Mouse (Mus musculus) heart, embryonic 11.5 days (tissue): Measurements from ENCODE around the gene Fnbp1. TPM values are rescaled to one million over a fixed set of nuclear protein-coding genes. Genes with fewer than 3 reads are reported as not detected.

ENCODE experiments used
- ATAC-seq: fragments of 200-750 bp; cut with Nextera tagmentation; replicated peaks from 2 replicates; pipeline ENCODE4 v1.8.0; 2017; ENCODE audit warnings: moderate library complexity; ENCODE audit not compliant: insufficient number of reproducible peaks, low FRiP score, low TSS enrichment
- H3K27ac ChIP-seq: fragments of 300-500 bp; sonication (generic); 2 replicates; pipeline ENCODE4 v1.5.1; 2014; ENCODE audit warnings: mild to moderate bottlenecking, low read depth, low read length
- H3K27me3 ChIP-seq: fragments of 300-500 bp; sonication (generic); 2 replicates; pipeline ENCODE4 v1.6.1; 2014; ENCODE audit warnings: mild to moderate bottlenecking, low read length, mixed read lengths; ENCODE audit not compliant: control insufficient read depth, insufficient read depth
- H3K36me3 ChIP-seq: fragments of 300-500 bp; sonication (generic); 2 replicates; pipeline ENCODE4 v1.6.1; 2014; ENCODE audit warnings: mild to moderate bottlenecking, low read length, moderate library complexity, mixed read lengths; ENCODE audit not compliant: control insufficient read depth, insufficient read depth
- H3K4me1 ChIP-seq: fragments of 300-500 bp; sonication (generic); 2 replicates; pipeline ENCODE4 v1.6.1; 2014; ENCODE audit warnings: low read length; ENCODE audit not compliant: control insufficient read depth, insufficient read depth
- H3K4me2 ChIP-seq: fragments of 300-500 bp; sonication (generic); 2 replicates; pipeline ENCODE4 v1.6.1; 2014; ENCODE audit warnings: mild to moderate bottlenecking, moderate library complexity
- H3K4me3 ChIP-seq: fragments of 300-500 bp; sonication (generic); 2 replicates; pipeline ENCODE4 v1.5.1; 2014; ENCODE audit warnings: low read depth, low read length
- H3K9ac ChIP-seq: fragments of 300-500 bp; sonication (generic); 2 replicates; pipeline ENCODE4 v1.6.1; 2014; ENCODE audit warnings: mild to moderate bottlenecking, low read depth, low read length, moderate library complexity
- H3K9me3 ChIP-seq: fragments of 300-500 bp; sonication (generic); replicated peaks from 2 replicates; pipeline ENCODE4 v1.6.1; 2016; ENCODE audit warnings: low read length; ENCODE audit not compliant: control insufficient read depth
- WGBS: fragments of 180-500 bp; shearing (Covaris S2); extraction: QIAGEN DNeasy Blood & Tissue Kit; methylation state at CpG from one replicate; pipeline ENCODE4 v1.1.7; 2014; ENCODE audit not compliant: insufficient replicate concordance; 5-methylcytosine and 5-hydroxymethylcytosine counted together
- polyA plus RNA-seq: library from polyadenylated mRNA; unstranded; fragments of >200 nt; fragmentation: Nextera tagmentation; extraction: Ambion mirVana; gene quantifications from 2 replicates; pipeline ENCODE4 v1.2.1, GENCODE M21; 2014

The Fnbp1 gene
- polyA plus RNA-seq, 1 experiment from 2014 or later, result 19.5 TPM

DNA sequence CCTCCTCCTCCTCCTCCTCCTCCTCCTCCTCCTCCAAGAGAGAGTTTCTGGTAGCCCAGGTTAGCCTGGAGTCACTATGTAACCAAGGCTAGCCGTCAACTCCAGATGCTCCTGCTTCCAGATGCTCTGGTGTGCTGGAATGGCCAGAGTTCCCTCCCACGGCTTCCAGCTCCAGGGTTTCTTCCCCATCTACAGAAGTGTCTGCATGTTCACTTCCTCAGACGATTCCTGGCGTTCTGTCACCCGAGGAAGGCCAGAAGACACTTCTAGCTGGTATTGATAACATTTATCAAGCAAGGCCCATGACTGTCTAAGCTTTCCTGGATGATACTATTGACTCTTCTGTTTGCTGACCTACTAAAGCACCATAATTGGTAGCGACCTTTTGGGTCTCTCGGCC is 16.7 kb downstream of the Fnbp1 start:
- Histone ChIP-seq H3K4me1 (peaks cover 13% of the 10 kb centered on the region), H3K27me3 (no peaks in the 10 kb centered on the region), H3K9me3 (no peaks in the 10 kb centered on the region), H3K9ac (no peak overlapping the region), H3K36me3 (no peaks in the 10 kb centered on the region), H3K4me3 (no peak overlapping the region), H3K27ac (no peak overlapping the region), H3K4me2 (no peak overlapping the region)
- no peak for ATAC-seq
- WGBS, result 55% methylated on average over 7 of the region's 7 CpGs

DNA sequence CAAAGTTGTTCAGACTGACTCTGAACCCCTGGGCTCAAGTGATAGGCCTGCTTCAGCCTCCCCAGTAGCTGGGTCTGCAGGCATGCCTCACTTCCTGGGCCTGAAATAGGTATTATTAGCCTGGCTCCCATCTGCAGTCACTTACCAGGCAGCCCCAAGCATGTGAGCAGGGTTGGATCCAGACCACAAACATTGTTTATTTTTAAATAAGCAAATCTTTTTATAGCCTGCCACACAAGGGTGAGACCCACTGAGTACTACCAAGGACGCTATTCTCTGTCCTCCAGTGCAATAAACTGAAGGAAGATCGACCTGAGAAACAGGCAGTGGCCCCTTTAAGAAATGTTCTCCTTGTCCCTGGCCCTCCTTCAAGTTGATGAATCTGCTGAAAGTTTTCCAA is 17.1 kb downstream of the Fnbp1 start:
- Histone ChIP-seq H3K9ac (peak overlapping the region; percentile 8; the same call in 1 of the 2 replicates), H3K27me3 (no peaks in the 10 kb centered on the region), H3K4me2 (no peak overlapping the region)

DNA sequence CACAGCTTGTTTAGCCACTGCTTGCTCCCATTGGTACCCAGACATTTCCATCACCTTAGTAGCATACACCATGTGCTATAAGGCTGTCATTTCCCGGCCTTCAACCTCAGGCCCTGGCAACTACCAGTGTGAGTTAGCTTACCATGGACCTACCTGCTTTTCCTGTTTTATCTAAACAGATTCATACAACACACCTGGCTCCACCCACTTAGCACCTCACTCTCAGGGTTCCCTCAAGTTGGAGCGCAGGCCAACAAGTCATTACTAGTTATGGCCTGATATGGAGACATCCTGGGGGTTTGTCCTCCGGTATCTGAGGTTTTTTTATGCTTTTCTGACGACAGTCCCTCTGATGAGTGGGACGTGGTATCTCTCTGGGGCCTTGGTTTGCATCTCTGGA is 18.3 kb downstream of the Fnbp1 start:
- ATAC-seq, result no peak
- H3K9ac ChIP-seq, result no peak overlapping the region
- peaks cover 11% of the 10 kb centered on the region for H3K4me1 ChIP-seq
- no peak overlapping the region for H3K4me3 ChIP-seq
- 81% methylated on average over 5 of the region's 5 CpGs for WGBS
- no peaks in the 10 kb centered on the region for H3K9me3 ChIP-seq
- H3K27me3 ChIP-seq, result no peaks in the 10 kb centered on the region
- no peak overlapping the region for H3K4me2 ChIP-seq
- H3K36me3 ChIP-seq, result no peaks in the 10 kb centered on the region
- no peak overlapping the region for H3K27ac ChIP-seq

More for the DNA sequence above, 17.1 kb downstream of the Fnbp1 start:
- WGBS, result 54% methylated on average over 2 of the region's 2 CpGs
- peak overlapping the region; percentile 54; the same call in 1 of the 2 replicates for H3K27ac ChIP-seq
- H3K36me3 ChIP-seq, result no peaks in the 10 kb centered on the region
- no peak for ATAC-seq
- H3K4me1 ChIP-seq, result peaks cover 13% of the 10 kb centered on the region
- H3K9me3 ChIP-seq, result no peaks in the 10 kb centered on the region
- no peak overlapping the region for H3K4me3 ChIP-seq

DNA sequence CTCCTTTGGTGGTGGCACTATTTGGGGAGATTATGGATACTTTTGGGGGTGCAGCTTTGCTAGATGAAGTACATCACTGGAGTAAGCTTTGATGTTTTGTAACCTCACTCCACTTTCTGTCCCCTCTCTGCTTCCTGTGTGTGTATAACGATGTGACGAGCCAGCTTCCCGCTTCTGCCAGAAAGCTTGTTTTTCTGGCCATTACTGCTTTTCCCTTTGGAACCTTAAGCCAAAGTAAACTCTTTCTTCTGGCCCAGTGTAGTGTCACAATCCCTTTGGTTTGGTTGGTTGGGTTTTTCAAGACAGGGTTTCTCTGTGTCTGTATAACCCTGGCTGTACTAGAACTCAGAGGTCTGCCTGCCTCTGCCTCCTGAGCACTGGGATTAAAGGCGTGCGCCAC is 19.0 kb downstream of the Fnbp1 start:
- Histone ChIP-seq H3K4me1 (peaks cover 11% of the 10 kb centered on the region), H3K27ac (no peak overlapping the region), H3K4me2 (no peak overlapping the region), H3K9me3 (no peaks in the 10 kb centered on the region), H3K36me3 (no peaks in the 10 kb centered on the region), H3K9ac (no peak overlapping the region), H3K27me3 (no peaks in the 10 kb centered on the region), H3K4me3 (no peak overlapping the region)
- WGBS, result 94% methylated on average over 5 of the region's 5 CpGs
- ATAC-seq, result no peak

DNA sequence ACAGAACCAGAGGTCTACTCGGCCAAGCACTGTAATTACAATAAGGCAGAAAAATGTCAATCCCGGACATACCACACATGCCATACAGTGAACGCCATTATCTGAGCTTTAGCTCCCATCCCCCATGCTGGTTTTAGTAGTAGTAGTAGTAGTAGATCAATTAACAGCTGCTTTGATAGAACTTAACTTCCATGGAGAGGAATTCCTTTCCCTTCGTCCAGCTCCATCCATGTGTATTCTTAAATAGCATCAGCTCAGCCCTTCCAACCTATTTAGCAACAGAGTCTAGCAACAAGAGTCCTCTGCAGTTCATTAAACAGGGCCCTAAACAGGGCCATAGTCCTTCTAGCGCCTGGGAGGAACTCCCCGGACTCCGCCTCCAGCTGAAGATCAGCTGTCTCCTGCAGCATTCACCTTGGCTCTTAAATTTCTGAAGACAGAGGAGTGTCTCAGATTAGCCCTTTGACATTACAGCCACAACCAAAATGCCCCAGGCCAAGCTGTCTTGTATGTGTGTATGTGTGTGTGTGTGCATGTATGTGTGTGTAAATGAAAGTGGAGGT is 20.6 kb downstream of the Fnbp1 start:
- no peaks in the 10 kb centered on the region for H3K9me3 ChIP-seq
- no peak overlapping the region for H3K4me3 ChIP-seq
- no peak overlapping the region for H3K9ac ChIP-seq
- ATAC-seq, result no peak
- peaks cover 11% of the 10 kb centered on the region for H3K4me1 ChIP-seq
- H3K27ac ChIP-seq, result 0 out of 2 replicates have a peak overlapping the region, but pooled peaks have one; percentile 15
- H3K4me2 ChIP-seq, result no peak overlapping the region
- 64% methylated on average over 7 of the region's 7 CpGs for WGBS
- no peaks in the 10 kb centered on the region for H3K27me3 ChIP-seq
- H3K36me3 ChIP-seq, result no peaks in the 10 kb centered on the region

DNA sequence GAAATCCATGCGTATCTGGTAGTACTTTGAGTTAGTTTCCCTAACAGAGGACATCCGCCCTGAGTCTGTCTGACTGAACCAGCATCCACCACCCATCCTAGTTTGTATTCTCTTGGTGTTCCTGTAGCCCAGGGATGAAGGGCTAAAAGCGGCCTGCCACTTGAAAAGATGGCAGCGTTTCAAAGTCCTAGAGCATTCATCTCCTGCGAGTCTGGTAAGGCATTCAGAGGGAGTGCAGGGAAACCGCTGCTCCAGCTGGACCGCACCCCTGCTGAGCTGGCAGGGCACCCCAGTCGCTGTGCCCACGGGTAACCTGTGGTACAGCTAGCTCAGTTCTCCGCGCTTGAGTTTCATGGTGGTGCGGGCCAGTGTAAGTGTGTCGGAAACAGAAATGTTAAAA is 22.0 kb downstream of the Fnbp1 start:
- no peak overlapping the region for H3K4me3 ChIP-seq
- no peaks in the 10 kb centered on the region for H3K27me3 ChIP-seq
- no peak overlapping the region for H3K4me2 ChIP-seq
- H3K9ac ChIP-seq, result no peak overlapping the region
- H3K36me3 ChIP-seq, result no peaks in the 10 kb centered on the region
- no peak for ATAC-seq
- H3K4me1 ChIP-seq, result peaks cover 14% of the 10 kb centered on the region
- no peak overlapping the region for H3K27ac ChIP-seq
- H3K9me3 ChIP-seq, result no peaks in the 10 kb centered on the region
- WGBS, result 67% methylated on average over 13 of the region's 13 CpGs

DNA sequence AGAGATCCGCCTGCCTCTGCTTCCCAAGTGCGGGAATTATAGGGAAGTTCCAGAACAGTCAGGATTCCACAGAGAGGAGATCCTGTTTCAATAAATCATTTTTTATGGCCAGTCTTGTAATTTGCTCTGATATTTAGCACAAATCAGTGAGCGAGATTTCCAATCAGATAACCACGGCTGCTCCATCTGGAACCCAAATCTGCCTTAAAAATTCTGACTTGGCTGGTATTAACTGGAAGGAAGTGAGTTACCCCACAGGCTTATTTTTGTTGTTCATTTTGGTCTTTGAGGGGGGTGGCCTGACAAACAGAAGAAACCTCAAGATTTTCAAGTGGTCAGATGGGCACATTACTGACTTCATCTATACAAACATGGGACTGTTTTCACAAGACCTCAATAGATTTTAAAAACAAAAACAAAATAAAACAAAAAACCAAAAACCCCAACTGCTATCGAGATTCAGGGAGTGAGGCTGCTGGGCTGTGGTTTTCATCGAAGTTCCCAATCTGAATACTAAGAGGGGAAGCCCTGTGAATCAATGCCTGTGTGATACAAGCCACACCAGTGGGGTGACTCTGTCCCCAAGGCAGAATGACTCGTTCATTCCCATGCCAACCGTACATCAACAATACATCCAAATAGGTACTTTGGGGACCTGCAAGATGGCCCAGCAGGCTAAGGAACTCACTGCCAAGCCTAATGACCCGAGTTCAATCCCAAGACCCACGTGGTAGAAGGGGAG is 23.0 kb downstream of the Fnbp1 start:
- Histone ChIP-seq H3K4me1 (peaks cover 14% of the 10 kb centered on the region), H3K27ac (no peak overlapping the region)
- WGBS, result 83% methylated on average over 10 of the region's 10 CpGs

DNA sequence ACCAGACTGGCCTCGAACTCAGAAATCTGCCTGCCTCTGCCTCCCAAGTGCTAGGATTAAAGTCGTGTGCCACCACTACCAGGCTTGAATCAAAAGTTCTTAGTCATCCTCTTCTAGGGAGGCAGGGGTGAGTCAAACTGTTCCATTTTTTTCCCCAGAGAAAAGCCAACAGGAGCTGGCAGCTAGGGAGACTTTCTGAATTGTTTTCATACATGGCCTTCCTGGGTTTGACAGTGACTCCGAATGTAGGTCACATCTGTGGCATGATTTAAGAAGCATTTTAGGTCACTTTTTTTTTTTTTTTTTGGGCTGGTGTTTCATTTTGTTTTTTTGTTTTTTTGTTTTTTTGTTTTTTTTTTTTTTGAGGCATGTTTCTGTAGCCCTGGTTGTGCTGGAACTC is 23.6 kb downstream of the Fnbp1 start:
- no peaks in the 10 kb centered on the region for H3K9me3 ChIP-seq
- 81% methylated on average over 3 of the region's 3 CpGs for WGBS
- no peak overlapping the region for H3K27ac ChIP-seq
- H3K4me3 ChIP-seq, result no peak overlapping the region
- no peaks in the 10 kb centered on the region for H3K27me3 ChIP-seq
- H3K9ac ChIP-seq, result no peak overlapping the region
- H3K4me1 ChIP-seq, result peaks cover 14% of the 10 kb centered on the region
- H3K4me2 ChIP-seq, result no peak overlapping the region
- H3K36me3 ChIP-seq, result peaks cover 5% of the 10 kb centered on the region; the same call in 1 of the 2 replicates
- no peak for ATAC-seq

More for the DNA sequence above, 23.0 kb downstream of the Fnbp1 start:
- no peak for ATAC-seq
- Histone ChIP-seq H3K9ac (no peak overlapping the region), H3K9me3 (no peaks in the 10 kb centered on the region), H3K36me3 (peaks cover 4% of the 10 kb centered on the region; the same call in 1 of the 2 replicates), H3K4me2 (no peak overlapping the region), H3K27me3 (no peaks in the 10 kb centered on the region), H3K4me3 (no peak overlapping the region)
